Mouse (Mus musculus) liver, postnatal 0 days (tissue): ENCODE measurements at regions not wholly inside any gene's neighbourhood (a gene's known extent, or its start where the extent isn't known, plus 50 kb on each side); places are given as distances from the start of the nearest gene placed in this dataset.

Source experiments
- ATAC-seq: fragments of 200-750 bp; cut with Nextera tagmentation; 2 replicates; pipeline ENCODE4 v1.8.0; 2017; ENCODE audit warnings: mild to moderate bottlenecking, moderate library complexity
- DNase-seq: peaks from one replicate; pipeline ENCODE4 v3.0.0-alpha.2; 2016
- H3K27ac ChIP-seq: fragments of 300-500 bp; sonication (generic); 2 replicates; pipeline ENCODE4 v1.5.1; 2014; ENCODE audit warnings: antibody characterized with exemption, moderate library complexity, mild to moderate bottlenecking, low read depth
- H3K27me3 ChIP-seq: fragments of 300-500 bp; sonication (generic); 2 replicates; pipeline ENCODE4 v1.6.1; 2014; ENCODE audit warnings: low read length, control low read depth, mixed read lengths; ENCODE audit not compliant: insufficient read depth
- H3K36me3 ChIP-seq: fragments of 300-500 bp; sonication (generic); replicated peaks from 2 replicates; pipeline ENCODE4 v1.6.1; 2014; ENCODE audit warnings: mild to moderate bottlenecking, control low read depth, low read length, moderate library complexity, mixed read lengths; ENCODE audit not compliant: insufficient read depth
- H3K4me1 ChIP-seq: fragments of 300-500 bp; sonication (generic); 2 replicates; pipeline ENCODE4 v1.6.1; 2014; ENCODE audit warnings: antibody characterized with exemption, mild to moderate bottlenecking, control low read depth; ENCODE audit not compliant: insufficient read depth
- H3K4me2 ChIP-seq: fragments of 300-500 bp; sonication (generic); 2 replicates; pipeline ENCODE4 v1.6.1; 2014; ENCODE audit warnings: low read depth, mild to moderate bottlenecking, low read length, moderate library complexity, mixed read lengths
- H3K4me3 ChIP-seq: fragments of 300-500 bp; sonication (generic); 2 replicates; pipeline ENCODE4 v1.5.1; 2014; ENCODE audit warnings: low read depth, low read length
- H3K9ac ChIP-seq: fragments of 300-500 bp; sonication (generic); replicated peaks from 2 replicates; pipeline ENCODE4 v1.6.1; 2014; ENCODE audit warnings: mild to moderate bottlenecking, moderate library complexity
- H3K9me3 ChIP-seq: fragments of 300-500 bp; sonication (generic); 2 replicates; pipeline ENCODE4 v1.6.1; 2016; ENCODE audit warnings: mild to moderate bottlenecking, control low read depth, low read length, mixed read lengths
- CTCF ChIP-seq: sonication (generic); IDR thresholded peaks from 2 replicates; pipeline ENCODE4 v1.5.1; 2016; ENCODE audit warnings: antibody characterized with exemption, low read depth
- EP300 ChIP-seq: IDR thresholded peaks from 2 replicates; pipeline ENCODE4 v1.6.1; 2016; ENCODE audit warnings: antibody characterized with exemption, low read depth, mild to moderate bottlenecking
- WGBS: fragments of 180-500 bp; shearing (Covaris S2); extraction: QIAGEN DNeasy Blood & Tissue Kit; methylation state at CpG from one replicate; pipeline ENCODE4 v1.1.7; 2014; ENCODE audit not compliant: insufficient replicate concordance; 5-methylcytosine and 5-hydroxymethylcytosine counted together

DNA sequence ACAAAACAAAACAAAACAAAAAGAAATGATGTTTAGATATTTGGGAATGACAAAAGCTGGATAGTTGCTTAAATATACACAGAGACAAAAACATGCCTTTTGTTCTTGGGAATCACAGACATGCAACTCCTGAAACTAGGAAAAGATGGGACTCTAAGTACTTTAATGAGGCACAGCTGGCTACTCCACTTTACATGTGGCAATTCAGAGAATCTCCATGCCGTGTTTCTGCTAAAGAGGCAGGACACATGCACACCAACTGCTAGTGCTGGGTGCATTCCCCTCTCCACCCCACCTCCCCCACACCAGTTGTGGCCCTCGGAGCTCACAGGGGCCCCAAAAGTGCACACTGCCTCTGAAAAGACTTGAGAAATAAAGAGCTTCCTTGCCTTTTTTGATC, 58.6 kb upstream of the Tsc22d1 start:
- no peak overlapping the region for H3K4me3 ChIP-seq
- H3K27me3 ChIP-seq, result no peaks in the 10 kb centered on the region
- ATAC-seq (no peak), DNase-seq (no peak)
- 53% methylated on average over 2 of the region's 2 CpGs for WGBS
- no peaks in the 10 kb centered on the region for H3K4me1 ChIP-seq
- no peak for TF ChIP-seq EP300
- no peak for TF ChIP-seq CTCF
- no peak overlapping the region for H3K4me2 ChIP-seq
- H3K9ac ChIP-seq, result no peak overlapping the region
- H3K36me3 ChIP-seq, result no peaks in the 10 kb centered on the region
- H3K9me3 ChIP-seq, result peaks cover 5% of the 10 kb centered on the region; the same call in 1 of the 2 replicates
- no peak overlapping the region for H3K27ac ChIP-seq

DNA sequence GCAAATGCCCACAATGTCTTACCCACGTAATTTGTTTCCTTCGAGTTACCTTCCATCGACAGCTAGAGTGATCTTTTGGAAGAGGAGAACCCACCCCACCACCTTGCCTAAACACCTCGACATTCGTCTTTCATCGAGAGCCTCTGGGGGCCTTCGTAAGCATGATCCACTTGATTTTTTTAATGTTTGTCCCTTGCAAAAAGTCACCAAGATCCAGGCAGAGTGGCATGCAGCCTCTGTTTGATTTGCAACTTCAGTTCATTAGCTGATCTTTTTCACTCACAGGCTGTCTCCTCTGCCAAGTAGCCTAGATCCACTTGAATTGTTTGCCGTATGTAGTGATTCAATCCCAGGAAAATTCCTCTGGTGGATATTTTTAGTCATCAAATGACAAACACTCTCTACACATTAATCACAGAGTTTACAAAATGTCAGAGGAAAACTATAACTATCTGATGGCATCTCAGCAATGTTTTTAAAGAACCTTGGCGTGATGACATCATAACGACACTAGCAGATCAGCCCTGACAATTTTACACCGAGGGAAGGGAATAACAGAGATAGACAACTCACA, 54.8 kb upstream of the Tsc22d1 start:
- no peaks in the 10 kb centered on the region for H3K36me3 ChIP-seq
- DNase-seq (no peak), ATAC-seq (no peak)
- H3K9me3 ChIP-seq, result peaks cover 5% of the 10 kb centered on the region; the same call in 1 of the 2 replicates
- H3K27me3 ChIP-seq, result no peaks in the 10 kb centered on the region
- H3K4me1 ChIP-seq, result no peaks in the 10 kb centered on the region
- H3K4me3 ChIP-seq, result no peak overlapping the region
- no peak for TF ChIP-seq CTCF
- TF ChIP-seq EP300, result no peak
- H3K4me2 ChIP-seq, result no peak overlapping the region
- no peak overlapping the region for H3K9ac ChIP-seq
- WGBS, result 78% methylated on average over 11 of the region's 11 CpGs
- H3K27ac ChIP-seq, result no peak overlapping the region

DNA sequence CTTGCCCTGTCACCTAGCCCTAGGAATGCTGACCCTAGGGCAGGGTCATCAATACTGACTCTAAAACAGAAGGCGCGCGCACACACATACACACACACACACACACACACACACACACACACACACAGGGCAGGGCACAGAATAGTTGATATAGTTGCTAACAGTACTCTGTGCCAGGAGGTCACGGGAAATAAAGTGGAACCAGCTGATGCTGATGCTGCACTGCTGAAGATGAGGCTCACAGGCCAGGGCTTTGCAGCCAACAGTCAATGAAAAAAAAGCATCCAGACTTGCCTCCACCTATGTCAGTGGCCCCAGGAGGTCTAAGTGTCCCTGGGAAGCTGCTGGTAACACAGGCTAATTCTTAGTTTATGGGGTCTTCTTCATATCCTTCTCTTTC, 50.7 kb upstream of the Tsc22d1 start:
- Histone ChIP-seq H3K4me2 (no peak overlapping the region), H3K36me3 (no peaks in the 10 kb centered on the region), H3K4me3 (no peak overlapping the region), H3K4me1 (no peaks in the 10 kb centered on the region), H3K27me3 (no peaks in the 10 kb centered on the region), H3K9me3 (peaks cover 4% of the 10 kb centered on the region; the same call in 1 of the 2 replicates), H3K9ac (no peak overlapping the region), H3K27ac (no peak overlapping the region)
- TF ChIP-seq CTCF (no peak), EP300 (no peak)
- no peak for ATAC-seq
- 64% methylated on average over 4 of the region's 4 CpGs for WGBS
- no peak for DNase-seq
